Mouse (Mus musculus) gastrocnemius, adult 2 months (tissue): ENCODE results near the gene Cetn2. TPM values are rescaled to one million over a fixed set of nuclear protein-coding genes. Genes with fewer than 3 reads are reported as not detected.

Source experiments
- DNase-seq: peaks from one replicate; pipeline ENCODE4 v3.0.0; 2022
- H3K27ac ChIP-seq: fragments of 200-600 bp; 2 replicates; pipeline ENCODE4 v1.8.1; 2022; ENCODE audit warnings: mild to moderate bottlenecking
- H3K4me3 ChIP-seq: fragments of 200-600 bp; 2 replicates; pipeline ENCODE4 v1.8.1; 2022; ENCODE audit warnings: mild to moderate bottlenecking, moderate library complexity
- CTCF ChIP-seq: fragments of 200-600 bp; IDR thresholded peaks from 2 replicates; pipeline ENCODE4 v1.8.1; 2022; ENCODE audit warnings: antibody characterized with exemption, mild to moderate bottlenecking, moderate library complexity
- intact Hi-C: fragments of 180-260 bp; cut with DNase I; formaldehyde crosslinking; loops from one replicate; pipeline ENCODE4 v1.15.1; 2025
- total RNA-seq, 2 experiments: library from RNA; stranded (reverse); gene quantifications; 2 replicates each; pipeline ENCODE4 v1.2.3; 2021

The Cetn2 gene
- total RNA-seq, 2 experiments from 2014 or later, result 24.4 to 28.6 TPM

- Histone ChIP-seq H3K27ac (no peak overlapping the region), H3K4me3 (no peak overlapping the region)
- intact Hi-C loops, result no loop called here
- no peak for TF ChIP-seq CTCF
- no peak for DNase-seq
Observed at GRCm38 (mm10) chrX:72896055-72896437, 22.2 kb downstream of the Cetn2 start.

GRCm38 (mm10) chrX:72895388-72896054 is 22.7 kb downstream of the Cetn2 start:
- Histone ChIP-seq H3K27ac (no peak overlapping the region), H3K4me3 (no peak overlapping the region)
- no peak for DNase-seq
- intact Hi-C loops, result no loop called here
- no peak for TF ChIP-seq CTCF

Other genes starting within 250 kb of the Cetn2 start
- gene Gabrq, start 93.2 kb downstream of the Cetn2 start, total RNA-seq, result not detected
- 1 to 10 TPM; 4.3 to 4.6 TPM for gene Nsdhl, start 146 bp upstream of the Cetn2 start, total RNA-seq
- gene Zfp185, start 68.9 kb upstream of the Cetn2 start, total RNA-seq, result 1 to 10 TPM in 1 of 2 experiments, under 1 TPM in 1; 0.82 to 2.5 TPM
- gene Pnma5, start 118.7 kb upstream of the Cetn2 start, total RNA-seq, result under 1 TPM in 1 of 2 experiments, not detected in 1; 0.14 TPM
- gene Pnma3, start 146.4 kb upstream of the Cetn2 start, total RNA-seq, result not detected
- not detected for gene Xlr4a, start 164.1 kb upstream of the Cetn2 start, total RNA-seq
- gene Xlr3a, start 178.7 kb upstream of the Cetn2 start, total RNA-seq, result under 1 TPM in 1 of 2 experiments, not detected in 1; 0.11 TPM
- not detected for gene Gm14685, start 198.6 kb upstream of the Cetn2 start, total RNA-seq
- gene Xlr5b, start 230.4 kb upstream of the Cetn2 start, total RNA-seq, result not detected
- not detected for gene DXBay18, start 231.0 kb upstream of the Cetn2 start, total RNA-seq